Mouse (Mus musculus): Measurements from ENCODE around the gene Ccser2. TPM values are rescaled to one million over a fixed set of nuclear protein-coding genes. Genes with fewer than 3 reads are reported as not detected.
"Not testable (repeated sequence)": the region's sequence is repeated elsewhere in the genome, so short reads cannot be mapped to it uniquely, and the experiment has no call there.

Ccser2 gene
- polyA plus RNA-seq, 2 experiments: 19.2 to 44.3 TPM

GRCm38 (mm10) chr14:37005865-37006264, 37.3 kb upstream of the Ccser2 start:
- Histone ChIP-seq H3K4me3 (replicated peaks; ENCODE audit: low read length) (no peak overlapping the region), H3K27me3 (ENCODE audit: control insufficient read depth, insufficient read depth, low read length) (no peaks in the 10 kb centered on the region), H3K9me3 (ENCODE audit: control insufficient read depth, low read length) (no peaks in the 10 kb centered on the region), H3K27ac (replicated peaks; ENCODE audit: low read depth, low read length) (no peak overlapping the region), H3K9ac (ENCODE audit: low read depth, low read length, severe bottlenecking) (no peak overlapping the region), H3K4me2 (replicated peaks; ENCODE audit: low read depth, low read length, severe bottlenecking) (no peak overlapping the region), H3K4me1 (ENCODE audit: control insufficient read depth, insufficient read depth, low read length) (no peaks in the 10 kb centered on the region), H3K36me3 (ENCODE audit: control insufficient read depth, insufficient read depth, low read length) (no peaks in the 10 kb centered on the region)
- ATAC-seq (ENCODE audit: low FRiP score, low read depth): no peak
- no peak for DNase-seq (ENCODE audit: low spot score)
- TF ChIP-seq POLR2A (IDR thresholded peaks at IDR 0.05; ENCODE audit: borderline replicate concordance, extremely low read depth, insufficient read depth, insufficient read length): no peak
- 30% methylated on average over 3 of the region's 3 CpGs for WGBS

- Histone ChIP-seq H3K27me3 (ENCODE audit: control insufficient read depth, insufficient read depth, low read length) (no peaks in the 10 kb centered on the region), H3K4me2 (replicated peaks; ENCODE audit: low read depth, low read length, severe bottlenecking) (no peak overlapping the region), H3K27ac (replicated peaks; ENCODE audit: low read depth, low read length) (no peak overlapping the region), H3K4me3 (replicated peaks; ENCODE audit: low read length) (no peak overlapping the region), H3K36me3 (ENCODE audit: control insufficient read depth, insufficient read depth, low read length) (no peaks in the 10 kb centered on the region), H3K4me1 (ENCODE audit: control insufficient read depth, insufficient read depth, low read length) (no peaks in the 10 kb centered on the region), H3K9me3 (ENCODE audit: control insufficient read depth, low read length) (no peaks in the 10 kb centered on the region), H3K9ac (ENCODE audit: low read depth, low read length, severe bottlenecking) (no peak overlapping the region)
- 79% methylated on average over 8 of the region's 8 CpGs for WGBS
- DNase-seq (ENCODE audit: low spot score) (no peak), ATAC-seq (ENCODE audit: low FRiP score, low read depth) (no peak)
- no peak for TF ChIP-seq POLR2A (IDR thresholded peaks at IDR 0.05; ENCODE audit: borderline replicate concordance, extremely low read depth, insufficient read depth, insufficient read length)
Observed at GRCm38 (mm10) chr14:37003431-37004095, 35.0 kb upstream of the Ccser2 start.

GRCm38 (mm10) chr14:37002852-37003251, 34.3 kb upstream of the Ccser2 start:
- WGBS: 71% methylated on average over 2 of the region's 2 CpGs
- no peak for TF ChIP-seq POLR2A (IDR thresholded peaks at IDR 0.05; ENCODE audit: borderline replicate concordance, extremely low read depth, insufficient read depth, insufficient read length)
- DNase-seq (ENCODE audit: low spot score) (no peak), ATAC-seq (ENCODE audit: low FRiP score, low read depth) (no peak)
- Histone ChIP-seq H3K27ac (replicated peaks; ENCODE audit: low read depth, low read length) (no peak overlapping the region), H3K4me2 (replicated peaks; ENCODE audit: low read depth, low read length, severe bottlenecking) (no peak overlapping the region), H3K36me3 (ENCODE audit: control insufficient read depth, insufficient read depth, low read length) (no peaks in the 10 kb centered on the region), H3K27me3 (ENCODE audit: control insufficient read depth, insufficient read depth, low read length) (no peaks in the 10 kb centered on the region), H3K9ac (ENCODE audit: low read depth, low read length, severe bottlenecking) (no peak overlapping the region), H3K9me3 (ENCODE audit: control insufficient read depth, low read length) (no peaks in the 10 kb centered on the region), H3K4me3 (replicated peaks; ENCODE audit: low read length) (no peak overlapping the region), H3K4me1 (ENCODE audit: control insufficient read depth, insufficient read depth, low read length) (no peaks in the 10 kb centered on the region)

GRCm38 (mm10) chr14:37000780-37001179, 32.2 kb upstream of the Ccser2 start:
- H3K4me3 ChIP-seq (replicated peaks; ENCODE audit: low read length); H3K4me2 ChIP-seq (replicated peaks; ENCODE audit: low read depth, low read length, severe bottlenecking); DNase-seq (ENCODE audit: low spot score); H3K9ac ChIP-seq (ENCODE audit: low read depth, low read length, severe bottlenecking); H3K27ac ChIP-seq (replicated peaks; ENCODE audit: low read depth, low read length); ATAC-seq (ENCODE audit: low FRiP score, low read depth); H3K36me3 ChIP-seq (ENCODE audit: control insufficient read depth, insufficient read depth, low read length); H3K9me3 ChIP-seq (ENCODE audit: control insufficient read depth, low read length); H3K4me1 ChIP-seq (ENCODE audit: control insufficient read depth, insufficient read depth, low read length); H3K27me3 ChIP-seq (ENCODE audit: control insufficient read depth, insufficient read depth, low read length): not testable (repeated sequence)
- WGBS: 79% methylated on average over 6 of the region's 6 CpGs

GRCm38 (mm10) chr14:36989784-36990183, 21.2 kb upstream of the Ccser2 start:
- no peaks in the 10 kb centered on the region for H3K4me1 ChIP-seq (ENCODE audit: control insufficient read depth, insufficient read depth, low read length)
- ATAC-seq (ENCODE audit: low FRiP score, low read depth) (no peak), DNase-seq (ENCODE audit: low spot score) (no peak)
- no peaks in the 10 kb centered on the region for H3K9me3 ChIP-seq (ENCODE audit: control insufficient read depth, low read length)
- H3K4me3 ChIP-seq (replicated peaks; ENCODE audit: low read length): no peak overlapping the region
- H3K27ac ChIP-seq (replicated peaks; ENCODE audit: low read depth, low read length): no peak overlapping the region
- no peaks in the 10 kb centered on the region for H3K36me3 ChIP-seq (ENCODE audit: control insufficient read depth, insufficient read depth, low read length)
- no peak for TF ChIP-seq POLR2A (IDR thresholded peaks at IDR 0.05; ENCODE audit: borderline replicate concordance, extremely low read depth, insufficient read depth, insufficient read length)
- no peak overlapping the region for H3K9ac ChIP-seq (ENCODE audit: low read depth, low read length, severe bottlenecking)
- H3K4me2 ChIP-seq (replicated peaks; ENCODE audit: low read depth, low read length, severe bottlenecking): no peak overlapping the region
- H3K27me3 ChIP-seq (ENCODE audit: control insufficient read depth, insufficient read depth, low read length): no peaks in the 10 kb centered on the region

GRCm38 (mm10) chr14:36985693-36986092, 17.1 kb upstream of the Ccser2 start:
- Histone ChIP-seq H3K4me1 (ENCODE audit: control insufficient read depth, insufficient read depth, low read length) (no peaks in the 10 kb centered on the region), H3K9ac (ENCODE audit: low read depth, low read length, severe bottlenecking) (no peak overlapping the region), H3K36me3 (ENCODE audit: control insufficient read depth, insufficient read depth, low read length) (no peaks in the 10 kb centered on the region), H3K27me3 (ENCODE audit: control insufficient read depth, insufficient read depth, low read length) (no peaks in the 10 kb centered on the region), H3K9me3 (ENCODE audit: control insufficient read depth, low read length) (no peaks in the 10 kb centered on the region), H3K4me2 (replicated peaks; ENCODE audit: low read depth, low read length, severe bottlenecking) (no peak overlapping the region), H3K4me3 (replicated peaks; ENCODE audit: low read length) (no peak overlapping the region), H3K27ac (replicated peaks; ENCODE audit: low read depth, low read length) (no peak overlapping the region)
- 80% methylated on average over 3 of the region's 3 CpGs for WGBS
- no peak for ATAC-seq (ENCODE audit: low FRiP score, low read depth)
- TF ChIP-seq POLR2A (IDR thresholded peaks at IDR 0.05; ENCODE audit: borderline replicate concordance, extremely low read depth, insufficient read depth, insufficient read length): no peak
- DNase-seq (ENCODE audit: low spot score): no peak

Data from limb, embryonic 14.5 days (tissue).